Mouse (Mus musculus): ENCODE data around the gene Drap1. TPM values are rescaled to one million over a fixed set of nuclear protein-coding genes. Genes with fewer than 3 reads are reported as not detected.

The Drap1 gene
- polyA plus RNA-seq (2012; rRNA removed) = 151 and 176 TPM in 2 replicates

GRCm38 (mm10) chr19:5424782-5425741 is at the start of gene Drap1, which contains the start of gene AI837181:
Drap1 (minus strand) TSS chr19:5424979.
AI837181 (plus strand) TSS chr19:5425144.
- peak; percentile 89 for DNase-seq
- WGBS = under 1% methylated on average over 66 of the region's 87 CpGs
- TF ChIP-seq POLR2A (IDR thresholded peaks at IDR 0.05; ENCODE audit: borderline replicate concordance, extremely low read depth, low read depth, low read length) = peak; percentile 58; the same call in 1 of the 2 replicates
- TF ChIP-seq CTCF (IDR thresholded peaks at IDR 0.05; ENCODE audit: insufficient read depth, low read length) = no peak

DNA sequence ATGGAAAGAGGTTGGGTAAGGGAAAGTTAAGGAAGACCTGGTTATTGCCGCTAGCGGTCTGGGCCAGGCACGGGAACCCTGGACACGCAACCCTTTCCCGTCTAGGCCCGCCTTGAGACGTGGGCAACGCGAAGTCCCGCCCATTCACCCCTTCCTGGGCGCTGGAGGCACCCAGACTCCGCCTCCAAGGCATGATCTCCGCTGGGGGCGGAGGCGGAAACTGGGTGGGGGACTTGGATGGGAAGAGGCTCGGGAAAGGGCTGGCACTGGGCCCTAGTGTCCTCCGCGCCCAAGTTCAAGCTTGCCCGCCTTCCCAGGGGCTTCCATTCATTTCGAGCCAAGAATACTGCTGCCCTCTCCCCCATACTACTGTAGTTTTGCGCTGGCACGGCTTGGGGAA is 48.9 kb upstream of the Drap1 start, which contains the start of gene Efemp2:
Gene Efemp2 (plus strand): TSS at position 235 of the 400 bp plus-strand sequence.
- TF ChIP-seq POLR2A (IDR thresholded peaks at IDR 0.05; ENCODE audit: borderline replicate concordance, extremely low read depth, low read depth, low read length) (peak; percentile 60; the same call in 1 of the 2 replicates), CTCF (IDR thresholded peaks at IDR 0.05; ENCODE audit: insufficient read depth, low read length) (no peak)
- peak within 1 kb of the TSS; percentile 63 for H3K4me3 ChIP-seq (replicated peaks; ENCODE audit: extremely low read depth, low read depth, low read length)
- 3% methylated on average over 22 of the region's 22 CpGs for WGBS
- peak; percentile 82 for DNase-seq
- H3K4me1 ChIP-seq (ENCODE audit: control insufficient read depth, insufficient read depth, low read length) = peaks cover 4% of the 10 kb centered on the region; the same call in 1 of the 2 replicates

More at GRCm38 (mm10) chr19:5424782-5425741, at the start of gene Drap1, which contains the start of gene AI837181:
- H3K4me3 ChIP-seq (replicated peaks; ENCODE audit: extremely low read depth, low read depth, low read length) = peak within 1 kb of the TSS; percentile 98
- H3K4me1 ChIP-seq (ENCODE audit: control insufficient read depth, insufficient read depth, low read length) = peaks cover 17% of the 10 kb centered on the region

GRCm38 (mm10) chr19:5472857-5473256 is 48.1 kb upstream of the Drap1 start:
- TF ChIP-seq POLR2A (IDR thresholded peaks at IDR 0.05; ENCODE audit: borderline replicate concordance, extremely low read depth, low read depth, low read length) (no peak), CTCF (IDR thresholded peaks at IDR 0.05; ENCODE audit: insufficient read depth, low read length) (no peak)
- 80% methylated on average over 3 of the region's 3 CpGs for WGBS

GRCm38 (mm10) chr19:5471846-5472245 is 47.1 kb upstream of the Drap1 start:
- no peak overlapping the region for H3K4me3 ChIP-seq (replicated peaks; ENCODE audit: extremely low read depth, low read depth, low read length)
- 45% methylated on average over 5 of the region's 5 CpGs for WGBS
- TF ChIP-seq POLR2A (IDR thresholded peaks at IDR 0.05; ENCODE audit: borderline replicate concordance, extremely low read depth, low read depth, low read length) (no peak), CTCF (IDR thresholded peaks at IDR 0.05; ENCODE audit: insufficient read depth, low read length) (no peak)

More at GRCm38 (mm10) chr19:5472857-5473256, 48.1 kb upstream of the Drap1 start:
- H3K4me1 ChIP-seq (ENCODE audit: control insufficient read depth, insufficient read depth, low read length) = peaks cover 4% of the 10 kb centered on the region; the same call in 1 of the 2 replicates
- H3K4me3 ChIP-seq (replicated peaks; ENCODE audit: extremely low read depth, low read depth, low read length) = no peak overlapping the region
- DNase-seq = no peak

DNA sequence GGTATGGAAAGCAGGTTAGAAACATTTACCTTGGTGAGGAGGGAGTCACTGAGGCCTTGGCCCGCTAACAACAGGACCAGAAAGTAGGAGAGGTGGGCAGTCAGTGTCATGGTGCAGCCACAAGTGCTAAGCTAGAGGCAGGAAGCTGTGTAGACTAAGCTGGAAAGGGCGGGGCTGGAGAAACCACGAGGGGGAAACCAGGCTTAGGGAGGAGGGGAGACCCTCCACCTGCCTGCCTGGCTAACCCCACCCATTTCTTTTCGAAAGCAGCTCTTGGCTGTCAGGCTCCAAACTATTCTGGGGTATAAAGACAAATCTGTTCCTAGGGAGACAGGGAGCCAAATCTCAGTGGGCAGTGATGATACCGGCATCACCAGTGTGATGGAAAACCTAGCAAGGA is 43.6 kb upstream of the Drap1 start, which contains the start of gene Ctsw:
Gene Ctsw (minus strand): TSS at position 134 of the 400 bp plus-strand sequence.
- 28% methylated on average over 5 of the region's 5 CpGs for WGBS
- Histone ChIP-seq H3K4me3 (replicated peaks; ENCODE audit: extremely low read depth, low read depth, low read length) (no peak within 1 kb of the TSS), H3K4me1 (ENCODE audit: control insufficient read depth, insufficient read depth, low read length) (peaks cover 5% of the 10 kb centered on the region; the same call in 1 of the 2 replicates)
- no peak for TF ChIP-seq POLR2A (IDR thresholded peaks at IDR 0.05; ENCODE audit: borderline replicate concordance, extremely low read depth, low read depth, low read length)
- no peak for TF ChIP-seq CTCF (IDR thresholded peaks at IDR 0.05; ENCODE audit: insufficient read depth, low read length)
- no peak for DNase-seq

More at GRCm38 (mm10) chr19:5471846-5472245, 47.1 kb upstream of the Drap1 start:
- DNase-seq = no peak
- H3K4me1 ChIP-seq (ENCODE audit: control insufficient read depth, insufficient read depth, low read length) = peaks cover 4% of the 10 kb centered on the region; the same call in 1 of the 2 replicates

DNA sequence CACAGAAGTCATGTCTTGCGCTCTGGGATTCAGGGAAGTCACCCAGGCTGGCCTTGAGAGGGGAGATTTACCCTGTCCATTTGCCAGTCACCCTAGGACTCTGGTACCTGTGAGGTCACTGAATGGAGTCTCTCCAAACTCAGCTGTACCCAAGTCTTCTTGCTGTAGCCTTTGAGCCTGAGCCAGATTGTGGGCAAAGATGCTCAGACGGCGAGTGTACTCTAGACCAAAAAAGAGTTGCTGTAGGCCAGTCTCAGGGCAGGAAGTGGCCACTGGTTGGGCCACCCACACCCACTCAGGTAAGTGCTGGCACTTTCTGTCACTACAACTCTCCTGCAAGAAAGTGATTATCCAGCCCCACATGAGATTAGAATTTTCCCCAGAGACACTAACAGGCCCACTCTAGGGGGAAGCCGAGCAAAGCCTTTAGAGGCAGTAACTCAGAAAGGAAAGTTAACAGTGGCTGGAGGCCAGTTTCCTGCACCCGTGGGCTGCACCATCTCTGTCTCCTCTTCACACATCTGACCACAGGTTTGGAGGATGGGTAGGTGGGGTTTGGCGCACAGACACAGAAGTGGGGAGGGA is 42.2 kb upstream of the Drap1 start:
- TF ChIP-seq POLR2A (IDR thresholded peaks at IDR 0.05; ENCODE audit: borderline replicate concordance, extremely low read depth, low read depth, low read length) (no peak), CTCF (IDR thresholded peaks at IDR 0.05; ENCODE audit: insufficient read depth, low read length) (no peak)
- Histone ChIP-seq H3K4me1 (ENCODE audit: control insufficient read depth, insufficient read depth, low read length) (peaks cover 4% of the 10 kb centered on the region; the same call in 1 of the 2 replicates), H3K4me3 (replicated peaks; ENCODE audit: extremely low read depth, low read depth, low read length) (no peak overlapping the region)
- no peak for DNase-seq
- 83% methylated on average over 6 of the region's 6 CpGs for WGBS

- Histone ChIP-seq H3K4me1 (ENCODE audit: control insufficient read depth, insufficient read depth, low read length) (peaks cover 4% of the 10 kb centered on the region), H3K4me3 (replicated peaks; ENCODE audit: extremely low read depth, low read depth, low read length) (no peak overlapping the region)
- DNase-seq = no peak
- WGBS = 87% methylated on average over 8 of the region's 8 CpGs
- TF ChIP-seq CTCF (IDR thresholded peaks at IDR 0.05; ENCODE audit: insufficient read depth, low read length) (no peak), POLR2A (IDR thresholded peaks at IDR 0.05; ENCODE audit: borderline replicate concordance, extremely low read depth, low read depth, low read length) (no peak)
Measured at GRCm38 (mm10) chr19:5465037-5465436, 40.3 kb upstream of the Drap1 start.

DNA sequence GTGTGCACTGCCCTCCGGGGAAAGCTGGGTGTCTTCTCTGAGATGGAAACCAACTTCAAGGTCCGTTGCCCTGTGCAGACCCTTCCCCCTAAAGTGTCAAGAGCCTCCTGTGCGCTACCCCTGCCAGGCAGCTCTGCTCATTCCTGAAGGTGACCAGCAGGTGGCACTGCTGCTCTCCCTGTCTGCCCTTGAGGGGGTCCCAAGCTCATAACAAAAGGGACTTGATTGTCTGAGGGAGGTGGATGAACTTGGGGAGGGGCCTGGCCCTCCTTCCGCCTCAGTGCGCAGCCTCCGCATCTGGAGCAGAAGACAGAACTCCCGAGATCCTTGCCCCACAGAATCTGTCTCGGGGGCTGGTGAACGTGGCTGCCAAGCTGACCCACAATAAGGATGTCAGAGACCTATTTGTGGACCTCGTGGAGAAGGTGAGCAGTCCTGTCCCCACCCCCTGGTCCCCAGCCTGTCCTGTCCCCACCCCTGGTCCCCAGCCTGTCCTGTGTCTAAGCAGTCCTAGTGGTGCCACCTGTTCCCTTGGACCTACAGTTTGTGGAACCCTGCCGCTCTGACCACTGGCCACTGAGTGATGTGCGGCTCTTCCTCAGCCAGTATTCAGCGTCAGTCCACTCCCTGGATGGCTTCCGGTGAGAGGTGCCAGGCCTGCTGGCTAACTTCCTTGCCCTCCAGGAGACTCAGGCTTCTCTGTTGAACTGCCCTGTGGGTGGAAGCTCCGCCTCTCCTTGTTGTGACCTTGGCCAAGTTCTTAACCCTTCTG is 39.2 kb upstream of the Drap1 start:
- H3K4me3 ChIP-seq (replicated peaks; ENCODE audit: extremely low read depth, low read depth, low read length) = no peak overlapping the region
- WGBS = 31% methylated on average over 15 of the region's 15 CpGs
- TF ChIP-seq POLR2A (IDR thresholded peaks at IDR 0.05; ENCODE audit: borderline replicate concordance, extremely low read depth, low read depth, low read length) (peak; percentile 42; the same call in 1 of the 2 replicates), CTCF (IDR thresholded peaks at IDR 0.05; ENCODE audit: insufficient read depth, low read length) (peak; percentile 82)

More for the DNA sequence above, 39.2 kb upstream of the Drap1 start:
- peak; percentile 60 for DNase-seq
- peaks cover 4% of the 10 kb centered on the region for H3K4me1 ChIP-seq (ENCODE audit: control insufficient read depth, insufficient read depth, low read length)

All from lung, adult 2 months (tissue).